Mouse (Mus musculus) bone marrow, adult 2 months (tissue): ENCODE results near the gene Mrps12. TPM values are rescaled to one million over a fixed set of nuclear protein-coding genes. Genes with fewer than 3 reads are reported as not detected.

Source experiments
- H3K27ac ChIP-seq: fragments of 200-500 bp; 2 replicates; pipeline ENCODE4 v1.5.1; 2012; ENCODE audit warnings: low read depth, mild to moderate bottlenecking, control low read depth, inconsistent platforms, low read length; ENCODE audit not compliant: control insufficient read depth, poor library complexity, insufficient read depth
- H3K4me1 ChIP-seq: fragments of 200-500 bp; 2 replicates; pipeline ENCODE4 v1.6.1; 2011; ENCODE audit warnings: low read length; ENCODE audit not compliant: control insufficient read depth, insufficient read depth
- H3K4me3 ChIP-seq: fragments of 200-500 bp; replicated peaks from 2 replicates; pipeline ENCODE3; 2011; ENCODE audit warnings: mild to moderate bottlenecking, low read depth, low read length, control low read depth; ENCODE audit not compliant: control insufficient read depth
- CTCF ChIP-seq: fragments of 200-500 bp; IDR thresholded peaks from 2 replicates; pipeline ENCODE4 v1.5.1; 2011; ENCODE audit warnings: low read length, control low read depth; ENCODE audit not compliant: control insufficient read depth, insufficient read depth
- POLR2A ChIP-seq: fragments of 200-500 bp; IDR thresholded peaks from 2 replicates; pipeline ENCODE4 v1.6.1; 2011; ENCODE audit warnings: low read depth, mild to moderate bottlenecking, control low read depth, low read length, borderline replicate concordance; ENCODE audit not compliant: control insufficient read depth
- WGBS: fragments of 180-500 bp; shearing (Covaris S2); methylation state at CpG from one replicate; pipeline ENCODE4 v1.1.7; 2018; 5-methylcytosine and 5-hydroxymethylcytosine counted together
- polyA plus RNA-seq: library from polyadenylated mRNA; stranded (reverse); fragments of >200 nt; gene quantifications from 2 replicates; pipeline ENCODE4 v1.2.4, GENCODE M21; 2011; ENCODE audit warnings: low replicate concordance; ENCODE audit not compliant: missing spikeins, insufficient read depth, insufficient read length

Gene Mrps12
- polyA plus RNA-seq, 1 experiment = 85.1 TPM

- 16% methylated on average over 14 of the region's 14 CpGs for WGBS
Measured at GRCm38 (mm10) chr7:28694423-28694822, 47.2 kb downstream of the Mrps12 start.

GRCm38 (mm10) chr7:28693321-28693966 lies 48.2 kb downstream of the Mrps12 start:
- 3% methylated on average over 34 of the region's 38 CpGs for WGBS
- Histone ChIP-seq H3K4me1 (no peaks in the 10 kb centered on the region), H3K4me3 (peak overlapping the region; percentile 50), H3K27ac (peak overlapping the region; percentile 26; the same call in 1 of the 2 replicates)
- TF ChIP-seq POLR2A (no peak), CTCF (no peak)

More at GRCm38 (mm10) chr7:28694423-28694822, 47.2 kb downstream of the Mrps12 start:
- Histone ChIP-seq H3K4me1 (no peaks in the 10 kb centered on the region), H3K27ac (peak overlapping the region; percentile 24; the same call in 1 of the 2 replicates), H3K4me3 (peak overlapping the region; percentile 46)
- TF ChIP-seq CTCF = no peak
- no peak for TF ChIP-seq POLR2A

- TF ChIP-seq POLR2A (no peak), CTCF (no peak)
- peak within 1 kb of the TSS; percentile 50 for H3K4me3 ChIP-seq
- 60% methylated on average over 28 of the region's 30 CpGs for WGBS
- peak within 1 kb of the TSS; percentile 26; the same call in 1 of the 2 replicates for H3K27ac ChIP-seq
- H3K4me1 ChIP-seq = no peaks in the 10 kb centered on the region
Measured at GRCm38 (mm10) chr7:28692545-28693320, 48.9 kb downstream of the Mrps12 start, which contains the start of gene Fbxo27. TSS of gene Fbxo27 (plus strand) at chr7:28692849.

GRCm38 (mm10) chr7:28691075-28691474 lies 50.5 kb downstream of the Mrps12 start:
- no peak for TF ChIP-seq POLR2A
- TF ChIP-seq CTCF = no peak
- 79% methylated on average over 7 of the region's 7 CpGs for WGBS
- Histone ChIP-seq H3K4me3 (no peak overlapping the region), H3K4me1 (no peaks in the 10 kb centered on the region), H3K27ac (no peak overlapping the region)

Other genes with a start within 250 kb of the Mrps12 start
- gene Ifnl2, start 231.4 kb downstream of the Mrps12 start, polyA plus RNA-seq = not detected in 2 replicates
- not detected in 2 replicates for gene Ifnl3, start 219.0 kb downstream of the Mrps12 start, polyA plus RNA-seq
- gene Sycn, start 200.9 kb downstream of the Mrps12 start, polyA plus RNA-seq = not detected in 2 replicates
- not detected in 2 replicates for gene Nccrp1, start 194.6 kb downstream of the Mrps12 start, polyA plus RNA-seq
- gene Samd4b, start 143.7 kb downstream of the Mrps12 start, polyA plus RNA-seq = 5.4 and 25.2 TPM in 2 replicates
- gene Pak4, start 143.6 kb downstream of the Mrps12 start, polyA plus RNA-seq = 6.1 and 13.6 TPM in 2 replicates
- not detected in 2 replicates for gene Acp7, start 110.5 kb downstream of the Mrps12 start, polyA plus RNA-seq
- gene Fbxo27, start 49.0 kb downstream of the Mrps12 start, polyA plus RNA-seq = 1.5 TPM in 1 of 2 replicates, not detected in the other
- gene Fbxo17, start 25.0 kb downstream of the Mrps12 start, polyA plus RNA-seq = 1.4 and 3.3 TPM in 2 replicates
- 7.3 and 11.9 TPM in 2 replicates for gene Sars2, start 172 bp upstream of the Mrps12 start, polyA plus RNA-seq
- not detected in 2 replicates for gene Ccer2, start 14.4 kb upstream of the Mrps12 start, polyA plus RNA-seq
- gene Sirt2, start 24.9 kb upstream of the Mrps12 start, polyA plus RNA-seq = 18.7 and 28.3 TPM in 2 replicates
- gene Nfkbib, start 25.7 kb upstream of the Mrps12 start, polyA plus RNA-seq = 7.9 and 12.1 TPM in 2 replicates
- 29.1 and 94.3 TPM in 2 replicates for gene Rinl, start 47.1 kb upstream of the Mrps12 start, polyA plus RNA-seq
- 274 and 541 TPM in 2 replicates for gene Hnrnpl, start 66.7 kb upstream of the Mrps12 start, polyA plus RNA-seq
- 64.4 and 98.5 TPM in 2 replicates for gene Ech1, start 83.4 kb upstream of the Mrps12 start, polyA plus RNA-seq
- gene Lgals4, start 92.0 kb upstream of the Mrps12 start, polyA plus RNA-seq = 31.4 and 67.1 TPM in 2 replicates
- gene Lgals7, start 122.0 kb upstream of the Mrps12 start, polyA plus RNA-seq = not detected in 2 replicates
- gene Capn12, start 139.6 kb upstream of the Mrps12 start, polyA plus RNA-seq = not detected in 2 replicates
- 60.5 and 66.0 TPM in 2 replicates for gene Actn4, start 220.5 kb upstream of the Mrps12 start, polyA plus RNA-seq
- 184 and 225 TPM in 2 replicates for gene Eif3k, start 240.0 kb upstream of the Mrps12 start, polyA plus RNA-seq
- 43.0 and 111 TPM in 2 replicates for gene Map4k1, start 240.2 kb upstream of the Mrps12 start, polyA plus RNA-seq